Comparison of ENCODE assay signal across 35 mouse cellular contexts in genomic region chr2:169593742-169594141, GRCm38 (mm10). TPM values are rescaled to one million over a fixed set of nuclear protein-coding genes. Genes with fewer than 3 reads are reported as not detected.
DNase-seq lines count a peak whose midpoint lies in the region; ATAC-seq and TF ChIP-seq lines count a peak whose summit lies in the region.
"Had no signal": no experiment of that assay in that cellular context is flagged by ENCODE, and none has a peak within 500 bp of the region (broad histone marks: within the 10 kb centered on the region; RNA-seq: fewer than 3 reads in every experiment).

No protein-coding gene starts in this region.

- H3K4me1 ChIP-seq in hindbrain, postnatal 0 days (ENCODE audit: insufficient read depth, low read length) = no peaks in the 10 kb centered on the region
- H3K4me1 ChIP-seq in hindbrain, embryonic 10.5 days (replicated peaks) = no peaks in the 10 kb centered on the region
- H3K4me1 ChIP-seq in lung, embryonic 16.5 days (replicated peaks; ENCODE audit: control insufficient read depth, insufficient read depth, low read length) = no peaks in the 10 kb centered on the region
- peaks cover 9% of the 10 kb centered on the region for H3K4me1 ChIP-seq in midbrain, embryonic 14.5 days (ENCODE audit: control insufficient read depth, insufficient read depth, low read length)
- H3K4me1 ChIP-seq in midbrain, embryonic 15.5 days = 0 out of 2 replicates have a peak, but pooled peaks cover 4% of the 10 kb centered on the region
- 0 out of 2 replicates have a peak, but pooled peaks cover 11% of the 10 kb centered on the region for H3K4me1 ChIP-seq in hindbrain, embryonic 14.5 days (replicated peaks; ENCODE audit: control insufficient read depth, insufficient read depth, low read length)
- H3K4me1 ChIP-seq: embryonic facial prominence, embryonic 12.5 days; embryonic facial prominence, embryonic 15.5 days; heart, embryonic 13.5 days had no signal

- WGBS in hindbrain, postnatal 0 days = 39% methylated on average over 3 of the region's 3 CpGs
- WGBS in hindbrain, embryonic 10.5 days = 76% methylated on average over 3 of the region's 3 CpGs
- WGBS in lung, embryonic 16.5 days = 24% methylated on average over 3 of the region's 3 CpGs
- 62% methylated on average over 3 of the region's 3 CpGs for WGBS in midbrain, embryonic 14.5 days
- 54% methylated on average over 3 of the region's 3 CpGs for WGBS in midbrain, embryonic 15.5 days
- 56% methylated on average over 3 of the region's 3 CpGs for WGBS in hindbrain, embryonic 14.5 days

- H3K4me3 ChIP-seq in hindbrain, postnatal 0 days (ENCODE audit: low read length) = no peak overlapping the region
- H3K4me3 ChIP-seq in hindbrain, embryonic 10.5 days = no peak overlapping the region
- H3K4me3 ChIP-seq in lung, embryonic 16.5 days (ENCODE audit: low read length) = no peak overlapping the region
- H3K4me3 ChIP-seq in midbrain, embryonic 14.5 days (replicated peaks; ENCODE audit: low read depth, low read length) = no peak overlapping the region
- no peak overlapping the region for H3K4me3 ChIP-seq in midbrain, embryonic 15.5 days
- no peak overlapping the region for H3K4me3 ChIP-seq in hindbrain, embryonic 14.5 days (replicated peaks; ENCODE audit: low read length)
- H3K4me3 ChIP-seq: embryonic facial prominence, embryonic 12.5 days; embryonic facial prominence, embryonic 15.5 days; forebrain, embryonic 12.5 days; heart, adult 2 months; heart, embryonic 10.5 days; heart, embryonic 13.5 days; hindbrain, embryonic 12.5 days had no signal

- no peaks in the 10 kb centered on the region for H3K9me3 ChIP-seq in hindbrain, postnatal 0 days (ENCODE audit: low read length)
- H3K9me3 ChIP-seq in hindbrain, embryonic 10.5 days = no peaks in the 10 kb centered on the region
- H3K9me3 ChIP-seq in lung, embryonic 16.5 days (ENCODE audit: control insufficient read depth, low read length) = no peaks in the 10 kb centered on the region
- H3K9me3 ChIP-seq in midbrain, embryonic 14.5 days (ENCODE audit: control insufficient read depth, low read length) = no peaks in the 10 kb centered on the region
- no peaks in the 10 kb centered on the region for H3K9me3 ChIP-seq in midbrain, embryonic 15.5 days
- H3K9me3 ChIP-seq in hindbrain, embryonic 14.5 days (ENCODE audit: control insufficient read depth, low read length) = no peaks in the 10 kb centered on the region
- H3K9me3 ChIP-seq: embryonic facial prominence, embryonic 12.5 days; embryonic facial prominence, embryonic 15.5 days; forebrain, embryonic 12.5 days; heart, embryonic 10.5 days; heart, embryonic 13.5 days; hindbrain, embryonic 12.5 days had no signal

- peak; percentile 56 for DNase-seq in hindbrain, postnatal 0 days (ENCODE audit: low spot score)
- DNase-seq in hindbrain, embryonic 10.5 days (ENCODE audit: low spot score) = no peak
- DNase-seq in lung, postnatal 14 days = no peak
- DNase-seq in midbrain, embryonic 14.5 days = peak; percentile 24
- DNase-seq in hindbrain, embryonic 14.5 days (ENCODE audit: low spot score) = no peak
- DNase-seq: adrenal gland, postnatal 10 days; adrenal gland, postnatal 36 days; B cell, adult 2 months; cerebellum, adult 11 months; cerebellum, adult 2 months; cerebellum, adult 9-11 months; cerebellum, postnatal 25 days; gastrocnemius, postnatal 10 days; gastrocnemius, postnatal 36 days; heart, adult 2 months; heart, postnatal 14 days; heart, postnatal 4 days had no signal

- no peak for ATAC-seq in hindbrain, postnatal 0 days
- peak; percentile 64; the same call in 1 of the 2 replicates for ATAC-seq in lung, embryonic 16.5 days (ENCODE audit: low read depth)
- ATAC-seq in midbrain, embryonic 14.5 days (ENCODE audit: low FRiP score, low TSS enrichment) = no peak
- ATAC-seq in midbrain, embryonic 15.5 days (replicated peaks) = no peak
- no peak for ATAC-seq in hindbrain, embryonic 14.5 days (ENCODE audit: low FRiP score)
- ATAC-seq: forebrain, embryonic 16.5 days; hindbrain, embryonic 16.5 days; Patski had no signal

- H3K36me3 ChIP-seq in hindbrain, postnatal 0 days (ENCODE audit: insufficient read depth, low read length) = no peaks in the 10 kb centered on the region
- H3K36me3 ChIP-seq in hindbrain, embryonic 10.5 days = no peaks in the 10 kb centered on the region
- no peaks in the 10 kb centered on the region for H3K36me3 ChIP-seq in lung, embryonic 16.5 days (ENCODE audit: control insufficient read depth, insufficient read depth, low read length)
- H3K36me3 ChIP-seq in midbrain, embryonic 14.5 days (ENCODE audit: control insufficient read depth, insufficient read depth, low read length) = no peaks in the 10 kb centered on the region
- H3K36me3 ChIP-seq in midbrain, embryonic 15.5 days (replicated peaks) = no peaks in the 10 kb centered on the region
- no peaks in the 10 kb centered on the region for H3K36me3 ChIP-seq in hindbrain, embryonic 14.5 days (replicated peaks; ENCODE audit: control insufficient read depth, insufficient read depth)
- H3K36me3 ChIP-seq: embryonic facial prominence, embryonic 12.5 days; embryonic facial prominence, embryonic 15.5 days; forebrain, embryonic 12.5 days; G1E; heart, embryonic 10.5 days; heart, embryonic 13.5 days; hindbrain, embryonic 12.5 days had no signal

- TF ChIP-seq CTCF in hindbrain, postnatal 0 days (IDR thresholded peaks at IDR 0.05; ENCODE audit: low read depth) = no peak

- no peaks in the 10 kb centered on the region for H3K27me3 ChIP-seq in hindbrain, postnatal 0 days (ENCODE audit: insufficient read depth, low read length)
- H3K27me3 ChIP-seq in hindbrain, embryonic 10.5 days (ENCODE audit: insufficient read depth, poor library complexity, severe bottlenecking) = no peaks in the 10 kb centered on the region; the same call in 1 of the 2 replicates
- no peaks in the 10 kb centered on the region for H3K27me3 ChIP-seq in lung, embryonic 16.5 days (ENCODE audit: control insufficient read depth, insufficient read depth, low read depth, low read length)
- H3K27me3 ChIP-seq in midbrain, embryonic 14.5 days (ENCODE audit: control insufficient read depth, insufficient read depth, low read length) = no peaks in the 10 kb centered on the region
- H3K27me3 ChIP-seq in midbrain, embryonic 15.5 days (replicated peaks) = no peaks in the 10 kb centered on the region
- no peaks in the 10 kb centered on the region for H3K27me3 ChIP-seq in hindbrain, embryonic 14.5 days (ENCODE audit: control insufficient read depth, insufficient read depth, low read length)
- H3K27me3 ChIP-seq: CH12.LX; embryonic facial prominence, embryonic 12.5 days; embryonic facial prominence, embryonic 15.5 days; forebrain, embryonic 12.5 days; heart, embryonic 13.5 days; hindbrain, embryonic 12.5 days had no signal

- no peak overlapping the region for H3K9ac ChIP-seq in hindbrain, postnatal 0 days (replicated peaks; ENCODE audit: low read length)
- no peak overlapping the region for H3K9ac ChIP-seq in lung, embryonic 16.5 days (ENCODE audit: low read length)
- H3K9ac ChIP-seq in midbrain, embryonic 14.5 days (replicated peaks; ENCODE audit: low read length) = no peak overlapping the region
- H3K9ac ChIP-seq in midbrain, embryonic 15.5 days = no peak overlapping the region
- no peak overlapping the region for H3K9ac ChIP-seq in hindbrain, embryonic 14.5 days
- H3K9ac ChIP-seq: embryonic facial prominence, embryonic 12.5 days; embryonic facial prominence, embryonic 15.5 days; forebrain, embryonic 12.5 days; heart, embryonic 13.5 days; hindbrain, embryonic 12.5 days had no signal

- H3K27ac ChIP-seq in hindbrain, postnatal 0 days = no peak overlapping the region
- H3K27ac ChIP-seq in hindbrain, embryonic 10.5 days = no peak overlapping the region
- H3K27ac ChIP-seq in lung, embryonic 16.5 days (ENCODE audit: low read length) = no peak overlapping the region
- no peak overlapping the region for H3K27ac ChIP-seq in midbrain, embryonic 14.5 days (replicated peaks; ENCODE audit: low read depth, low read length)
- H3K27ac ChIP-seq in midbrain, embryonic 15.5 days = no peak overlapping the region
- H3K27ac ChIP-seq in hindbrain, embryonic 14.5 days = no peak overlapping the region
- H3K27ac ChIP-seq: embryonic facial prominence, embryonic 12.5 days; embryonic facial prominence, embryonic 15.5 days; forebrain, embryonic 12.5 days; heart, adult 2 months; heart, embryonic 10.5 days; heart, embryonic 13.5 days; hindbrain, embryonic 12.5 days had no signal

- H3K4me2 ChIP-seq in hindbrain, postnatal 0 days (ENCODE audit: low read depth, low read length) = no peak overlapping the region
- no peak overlapping the region for H3K4me2 ChIP-seq in lung, embryonic 16.5 days (ENCODE audit: low read depth, low read length)
- no peak overlapping the region for H3K4me2 ChIP-seq in midbrain, embryonic 14.5 days (ENCODE audit: low read length)
- H3K4me2 ChIP-seq in midbrain, embryonic 15.5 days = no peak overlapping the region
- H3K4me2 ChIP-seq in hindbrain, embryonic 14.5 days (replicated peaks) = no peak overlapping the region
- H3K4me2 ChIP-seq: embryonic facial prominence, embryonic 12.5 days; embryonic facial prominence, embryonic 15.5 days; forebrain, embryonic 12.5 days; heart, embryonic 13.5 days; hindbrain, embryonic 12.5 days had no signal

RNA-seq across cellular contexts. Expression of gene Gm11011, which starts 6.2 kb away (rescaled TPM):
- not detected in 2 replicates for total RNA-seq in hindbrain, postnatal 0 days (2014; rRNA removed)
- not detected in 2 replicates for polyA plus RNA-seq in hindbrain, postnatal 0 days (2015; fragmentation: Nextera tagmentation; extraction: Ambion mirVana)
- not detected in 2 replicates for polyA plus RNA-seq in hindbrain, embryonic 10.5 days (2016; fragmentation: Nextera tagmentation; extraction: Ambion mirVana)
- not detected in 2 replicates for polyA plus RNA-seq in lung, embryonic 16.5 days (2015; fragmentation: Nextera tagmentation; extraction: Ambion mirVana)
- not detected in 2 replicates for polyA plus RNA-seq in midbrain, embryonic 14.5 days (2014; fragmentation: Nextera tagmentation; extraction: Ambion mirVana)
- polyA plus RNA-seq in midbrain, embryonic 15.5 days (2015; fragmentation: Nextera tagmentation; extraction: Ambion mirVana) = not detected in 2 replicates
- not detected in 2 replicates for polyA plus RNA-seq in hindbrain, embryonic 14.5 days (2014; fragmentation: Nextera tagmentation; extraction: Ambion mirVana)
- total RNA-seq: adrenal gland, adult 18-20 months; adrenal gland, postnatal 10 days; adrenal gland, postnatal 36 days; CH12.LX; common myeloid progenitor, adult 5-6 weeks; G1E; gastrocnemius, adult 18-20 months; gastrocnemius, postnatal 10 days; gastrocnemius, postnatal 36 days; granulocyte monocyte progenitor cell, adult 5-6 weeks; heart, adult 2 months; heart, postnatal 14 days; heart, postnatal 4 days had no signal
- polyA plus RNA-seq: cerebellum, adult 2 months; embryonic facial prominence, embryonic 12.5 days; embryonic facial prominence, embryonic 15.5 days; forebrain, embryonic 12.5 days; forebrain, embryonic 16.5 days; G1E; heart, adult 2 months; heart, embryonic 10.5 days; heart, embryonic 13.5 days; heart, embryonic 16.5 days; hindbrain, embryonic 12.5 days; hindbrain, embryonic 16.5 days; Patski had no signal

RNA-seq across cellular contexts. Expression of gene Tshz2, which starts 39.1 kb away (rescaled TPM):
- 40.2 and 47.0 TPM in 2 replicates for total RNA-seq in hindbrain, postnatal 0 days (2014; rRNA removed)
- 29.0 and 31.4 TPM in 2 replicates for polyA plus RNA-seq in hindbrain, postnatal 0 days (2015; fragmentation: Nextera tagmentation; extraction: Ambion mirVana)
- polyA plus RNA-seq in hindbrain, embryonic 10.5 days (2016; fragmentation: Nextera tagmentation; extraction: Ambion mirVana) = 3.0 and 5.1 TPM in 2 replicates
- 6.7 and 7.2 TPM in 2 replicates for polyA plus RNA-seq in lung, embryonic 16.5 days (2015; fragmentation: Nextera tagmentation; extraction: Ambion mirVana)
- polyA plus RNA-seq in midbrain, embryonic 14.5 days (2014; fragmentation: Nextera tagmentation; extraction: Ambion mirVana) = 13.0 and 13.3 TPM in 2 replicates
- polyA plus RNA-seq in midbrain, embryonic 15.5 days (2015; fragmentation: Nextera tagmentation; extraction: Ambion mirVana) = 18.1 and 22.7 TPM in 2 replicates
- polyA plus RNA-seq in hindbrain, embryonic 14.5 days (2014; fragmentation: Nextera tagmentation; extraction: Ambion mirVana) = 29.8 and 38.1 TPM in 2 replicates
- total RNA-seq: CH12.LX; common myeloid progenitor, adult 5-6 weeks; granulocyte monocyte progenitor cell, adult 5-6 weeks had no signal
- polyA plus RNA-seq: G1E had no signal

Comparison
In these comparisons a context has a peak if more than half of its experiments do, and no peak if none do; other contexts are left out.
1. DNase-seq: peak in hindbrain, postnatal 0 days (single experiment) and midbrain, embryonic 14.5 days (single experiment); none in hindbrain, embryonic 10.5 days (single experiment), lung, postnatal 14 days (single experiment) and hindbrain, embryonic 14.5 days (single experiment).